Mouse (Mus musculus): ENCODE measurements around the gene Irf6. TPM values are rescaled to one million over a fixed set of nuclear protein-coding genes. Genes with fewer than 3 reads are reported as not detected.
A peak's percentile ranks its signal among the peaks of the same experiment; 100 is the strongest.

Irf6 gene
- total RNA-seq, 1 experiment from 2014 or later, result 2.9 TPM

DNA sequence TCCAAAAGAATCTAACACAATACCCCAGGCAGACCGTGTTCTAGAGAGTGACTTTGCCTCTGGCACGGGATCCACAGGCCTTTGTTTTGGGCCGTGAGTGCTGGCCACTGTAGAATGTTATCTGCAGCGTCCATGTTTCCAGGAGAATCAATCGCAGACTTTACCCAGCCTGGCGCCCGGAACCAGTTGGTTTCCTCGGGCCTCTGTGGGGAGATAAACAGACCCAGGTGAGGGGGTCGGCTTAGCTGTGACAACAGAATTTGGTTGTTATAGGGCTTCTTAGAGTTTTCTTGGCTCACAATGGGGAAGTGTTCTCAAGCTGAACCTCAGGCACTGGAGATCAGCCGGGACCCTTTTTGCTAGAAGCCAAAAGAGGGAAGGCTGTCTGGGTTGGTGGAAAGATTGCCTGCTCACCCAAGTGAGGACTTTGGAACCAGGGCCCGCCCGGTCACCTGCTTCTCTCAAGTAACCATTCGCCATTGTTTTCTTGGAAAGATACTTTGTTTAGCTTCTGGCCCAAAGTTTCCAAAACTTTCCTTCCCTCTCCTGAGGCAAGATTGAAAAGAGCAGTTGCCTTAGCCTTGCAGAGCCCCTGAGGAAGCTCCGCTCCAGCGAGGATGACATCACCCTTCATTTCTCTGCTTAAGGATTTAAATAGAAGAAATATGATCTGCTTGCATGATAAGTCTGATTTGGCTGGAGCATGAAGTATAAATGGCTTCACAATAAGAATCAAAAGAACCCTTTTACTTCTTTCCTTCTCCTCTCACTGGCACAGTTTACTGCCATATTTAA is 3.6 kb downstream of the Irf6 start:
- no peak for DNase-seq

DNA sequence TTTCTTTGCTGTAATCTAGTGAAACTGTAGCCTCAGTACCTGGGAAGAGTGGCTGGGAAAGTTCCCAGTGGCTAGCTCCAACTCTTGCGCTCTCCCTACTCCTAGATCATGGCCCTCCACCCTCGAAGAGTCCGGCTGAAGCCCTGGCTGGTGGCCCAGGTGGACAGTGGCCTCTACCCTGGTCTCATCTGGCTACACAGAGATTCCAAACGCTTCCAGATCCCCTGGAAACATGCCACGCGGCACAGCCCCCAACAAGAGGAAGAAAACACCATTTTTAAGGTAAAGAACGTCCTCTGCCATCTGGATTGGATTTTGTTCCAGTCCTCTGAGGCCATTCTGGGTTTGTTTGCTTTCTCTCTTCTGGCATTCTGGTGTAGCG is 4.2 kb downstream of the Irf6 start:
- DNase-seq, result no peak

DNA sequence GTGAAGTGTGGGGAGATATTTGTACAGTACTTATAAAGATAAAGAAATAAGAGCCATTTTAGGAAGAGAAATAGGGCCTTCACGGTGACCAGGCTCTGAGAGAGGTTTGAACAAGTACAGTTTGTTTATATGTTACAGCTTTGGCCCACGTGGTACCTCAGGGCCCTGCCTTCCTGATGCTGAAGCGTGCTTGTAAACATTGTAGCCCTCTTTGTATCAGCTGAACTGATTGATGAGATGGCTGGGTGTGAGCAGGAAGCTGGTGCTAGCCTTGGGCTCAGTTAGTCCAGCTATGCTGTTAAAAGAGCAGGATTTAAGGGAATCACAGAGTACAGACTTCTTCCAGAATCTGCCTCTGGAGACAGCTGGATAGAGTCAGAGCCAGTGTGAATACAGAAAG is 6.3 kb downstream of the Irf6 start:
- no peak for DNase-seq

DNA sequence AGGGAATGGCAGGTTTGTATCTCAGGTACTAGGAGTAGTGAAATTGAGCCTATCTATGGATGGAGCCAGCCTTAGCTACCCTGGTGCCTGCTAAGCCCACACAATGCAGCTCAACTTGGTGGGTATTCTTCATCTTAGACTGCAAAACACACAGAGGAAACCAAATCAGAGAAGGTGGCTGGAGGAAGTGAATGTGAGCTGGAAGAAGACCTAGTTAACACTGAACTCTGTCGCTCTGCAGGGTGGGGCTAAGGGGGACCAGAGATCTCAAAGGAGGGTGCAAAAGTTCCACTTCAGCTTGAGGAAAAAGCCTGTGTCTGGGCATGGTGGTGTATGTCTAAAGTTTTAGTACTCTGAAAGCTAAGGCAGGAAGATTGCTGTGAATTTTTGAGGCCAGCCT is 6.7 kb downstream of the Irf6 start:
- DNase-seq, result no peak

DNA sequence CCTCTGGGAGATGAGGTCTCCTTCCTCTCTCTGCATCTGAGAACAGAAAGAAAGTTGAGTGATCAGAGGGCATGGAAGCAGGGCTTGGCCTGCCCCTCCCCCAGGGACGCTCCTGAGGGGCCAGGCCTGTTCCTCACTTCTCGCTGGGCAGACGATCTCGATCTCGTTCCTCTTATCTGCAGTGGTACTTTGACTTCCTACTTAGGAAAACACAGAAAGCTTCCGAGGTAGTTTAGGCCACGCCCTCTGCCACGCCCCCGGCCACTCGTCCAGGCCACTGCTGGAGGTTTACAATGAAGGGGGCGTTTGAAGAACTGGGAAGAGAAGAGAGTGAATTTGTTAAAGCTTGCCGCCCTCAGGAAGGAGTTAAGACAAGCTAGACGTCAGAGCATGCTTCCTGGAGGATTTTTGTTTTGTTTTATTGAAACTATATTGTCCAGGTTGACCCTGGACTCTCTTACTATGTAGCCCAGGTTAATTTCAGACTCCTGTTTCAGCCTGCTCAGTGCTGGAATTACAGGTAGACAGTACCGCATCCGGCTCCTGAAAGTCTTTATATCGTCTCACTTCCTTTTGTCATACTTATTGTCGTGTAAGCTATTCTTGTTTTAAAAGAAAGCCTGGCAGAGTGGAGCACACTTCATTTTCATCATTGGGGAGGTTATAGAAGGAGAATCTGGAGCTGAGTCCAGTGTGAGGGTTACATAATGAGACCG is 7.6 kb downstream of the Irf6 start:
- DNase-seq, result peak; percentile 71

DNA sequence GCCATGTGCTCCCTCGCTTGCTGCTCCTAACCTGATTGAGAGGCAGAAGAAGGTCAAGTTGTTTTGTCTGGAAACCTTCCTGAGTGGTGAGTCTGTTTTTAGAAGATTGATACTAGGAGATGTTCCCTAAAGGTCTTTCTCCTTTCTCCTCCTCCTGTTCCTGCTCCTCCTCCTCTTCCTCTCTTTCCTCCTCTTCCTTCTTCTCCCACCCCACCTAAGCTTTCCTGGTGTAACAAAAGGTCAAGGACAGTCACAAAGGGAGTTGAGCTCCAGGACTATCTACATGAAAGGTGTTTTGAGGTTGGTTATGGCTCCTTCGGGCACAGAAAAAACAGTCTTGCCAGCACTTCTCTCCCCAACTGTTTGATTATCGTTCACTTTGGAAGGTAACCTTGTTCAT is 14.8 kb downstream of the Irf6 start, which contains the start of gene A130010J15Rik:
A130010J15Rik (plus strand) TSS at position 301 of the 400 bp plus-strand sequence.
- no peak for DNase-seq

DNA sequence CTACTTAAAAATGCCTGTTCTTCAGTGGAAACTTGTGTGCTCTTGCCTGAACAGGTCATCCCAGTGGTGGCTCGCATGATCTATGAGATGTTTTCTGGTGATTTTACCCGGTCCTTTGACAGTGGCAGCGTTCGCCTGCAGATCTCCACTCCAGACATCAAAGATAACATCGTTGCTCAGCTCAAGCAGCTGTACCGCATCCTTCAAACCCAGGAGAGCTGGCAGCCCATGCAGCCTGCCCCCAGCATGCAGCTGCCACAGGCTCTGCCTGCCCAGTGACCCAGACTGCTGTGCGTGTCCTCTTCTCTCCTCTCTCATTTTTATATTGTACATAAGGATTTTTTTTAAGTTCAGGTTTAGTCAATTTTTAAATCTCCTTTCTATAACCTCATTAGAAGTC is 16.3 kb downstream of the Irf6 start:
- no peak for DNase-seq

DNA sequence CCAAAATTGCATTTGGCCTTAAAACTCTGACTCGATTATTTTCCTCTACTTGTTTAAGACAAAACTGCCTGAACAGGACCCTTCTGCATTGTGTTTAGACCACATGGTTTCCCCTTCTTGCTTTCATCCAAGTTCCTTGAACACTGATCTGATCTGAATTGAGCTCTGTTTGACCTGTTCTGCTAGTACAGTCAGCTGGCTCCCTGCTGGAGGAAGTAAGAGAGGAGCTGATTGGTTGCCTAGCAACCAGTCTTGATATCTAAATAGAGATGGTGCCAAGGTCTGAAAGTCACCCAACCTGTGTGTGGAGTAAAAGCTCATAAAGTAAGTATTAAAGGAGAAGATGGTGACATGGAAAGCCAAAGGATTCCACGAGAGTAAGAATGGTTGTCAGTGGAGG is 16.9 kb downstream of the Irf6 start:
- no peak for DNase-seq

DNA sequence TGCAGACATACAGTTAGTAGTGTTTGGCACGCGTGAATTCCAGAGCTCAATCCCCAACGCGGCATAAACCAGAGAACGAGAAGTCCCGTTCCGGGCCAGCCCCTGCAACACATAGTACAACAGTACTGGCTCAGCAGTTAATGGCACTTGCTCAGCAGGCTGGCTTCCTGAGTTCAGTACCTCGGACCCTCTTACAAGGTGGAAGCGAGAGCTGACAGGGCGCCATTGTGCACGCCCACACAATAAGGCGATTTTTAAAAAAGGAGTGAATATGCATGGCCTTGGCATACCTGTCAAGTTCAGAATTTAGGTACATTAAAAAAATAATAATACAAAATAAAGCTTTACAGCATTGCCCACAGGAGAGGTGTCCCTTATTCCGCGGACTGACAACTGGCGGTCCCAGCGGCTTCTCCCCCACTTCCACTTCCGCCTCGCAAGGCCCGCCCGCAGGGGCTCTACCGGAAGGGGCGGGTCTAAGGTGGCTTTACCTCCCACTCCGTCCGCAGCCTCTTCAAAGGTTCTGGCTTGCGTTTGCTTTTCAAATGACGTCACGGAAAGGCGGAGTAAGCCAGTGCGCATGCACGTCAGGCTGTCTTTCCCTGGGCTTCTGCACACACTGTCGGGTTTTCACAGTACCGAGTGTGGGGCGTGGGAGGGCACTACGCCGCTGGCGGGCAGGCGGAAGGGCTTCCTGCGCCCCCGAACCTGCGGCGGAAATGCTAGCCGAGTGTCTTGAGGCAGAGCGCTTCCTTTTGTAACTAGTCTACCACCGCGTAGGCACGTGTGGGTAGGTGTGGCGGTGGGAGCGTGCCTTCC is 20.3 kb downstream of the Irf6 start:
- DNase-seq, result peak; percentile 97

DNA sequence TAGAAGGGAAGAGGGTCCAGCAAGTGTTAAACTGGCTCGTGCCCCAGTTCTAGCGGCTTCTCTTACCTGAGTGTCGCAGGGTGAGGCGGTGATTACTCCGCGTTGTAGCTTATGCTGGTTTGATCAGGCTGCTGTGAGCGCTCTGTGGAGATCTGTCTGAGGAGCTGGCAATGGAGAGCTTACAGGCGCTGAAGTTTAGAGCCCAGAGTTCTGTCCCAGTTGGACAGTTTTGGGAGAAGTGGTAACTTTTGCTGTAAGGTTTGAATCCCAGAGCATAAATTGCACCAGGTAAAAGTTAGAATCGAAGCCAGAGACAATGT is 20.9 kb downstream of the Irf6 start:
- no peak for DNase-seq

DNA sequence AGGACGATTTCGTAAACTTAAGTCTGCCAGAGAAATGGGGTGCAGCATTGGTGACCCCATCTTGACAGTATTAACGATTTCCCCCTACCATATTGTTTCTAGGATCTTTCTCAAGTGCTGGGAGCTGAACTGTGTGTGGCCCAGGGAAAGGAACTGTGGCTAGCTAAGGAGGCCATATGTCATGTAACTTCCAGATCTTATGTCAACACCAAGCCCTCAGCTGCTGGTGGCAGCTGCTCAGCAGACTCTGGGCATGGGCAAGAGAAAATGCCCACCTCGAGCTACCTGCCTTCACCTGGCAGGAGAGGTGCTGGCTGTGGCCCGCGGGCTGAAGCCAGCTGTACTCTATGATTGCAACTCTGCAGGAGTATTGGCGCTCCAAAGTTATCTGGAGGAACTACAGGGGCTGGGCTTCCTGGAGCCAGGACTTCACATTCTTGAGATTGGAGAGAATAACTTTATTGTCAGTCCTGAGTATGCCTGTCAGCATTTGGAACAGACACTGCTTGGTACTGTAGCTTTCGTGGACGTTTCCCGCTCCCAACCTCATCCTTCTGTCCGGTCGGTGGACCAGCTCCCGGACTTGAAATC is 21.3 kb downstream of the Irf6 start:
- DNase-seq, result no peak

DNA sequence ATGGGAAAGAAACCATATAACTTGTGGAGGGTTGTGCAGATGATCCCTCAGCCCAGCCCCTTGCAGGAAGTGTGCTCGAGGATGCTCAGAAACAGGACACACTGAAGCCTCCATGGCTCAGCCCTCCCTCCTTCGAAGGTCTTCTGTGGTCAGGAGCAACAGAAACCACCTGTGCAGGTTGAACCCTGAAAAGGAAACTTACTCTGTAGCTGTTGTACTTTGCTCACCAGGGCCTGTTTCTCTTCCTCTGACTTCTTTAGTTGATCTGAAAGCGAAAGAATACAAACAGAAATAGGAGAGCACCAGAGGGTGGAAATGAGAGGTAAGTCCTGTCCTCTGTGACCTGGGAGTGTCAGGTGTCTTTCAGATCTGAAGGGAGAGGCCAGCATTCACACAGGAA is 28.2 kb downstream of the Irf6 start:
- DNase-seq, result no peak

DNA sequence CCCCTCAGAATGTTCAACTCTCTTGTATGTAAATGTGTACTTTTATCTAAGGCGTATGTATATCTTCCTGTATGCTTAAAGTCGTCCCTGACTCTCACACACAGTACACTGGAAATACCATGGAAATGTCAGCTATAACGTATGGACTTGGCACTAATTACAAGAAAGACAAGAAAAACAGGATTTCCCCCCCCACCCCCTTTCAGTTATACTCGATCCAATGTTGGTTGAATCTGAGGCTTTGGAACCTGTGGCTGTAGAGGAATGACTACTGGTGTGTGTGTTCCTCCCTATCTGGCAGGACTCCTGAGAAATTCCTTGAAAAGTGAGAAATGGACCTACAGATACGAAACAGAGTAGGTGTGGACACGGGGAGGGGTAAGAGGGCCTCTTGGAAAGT is 35.3 kb downstream of the Irf6 start:
- DNase-seq, result no peak

DNA sequence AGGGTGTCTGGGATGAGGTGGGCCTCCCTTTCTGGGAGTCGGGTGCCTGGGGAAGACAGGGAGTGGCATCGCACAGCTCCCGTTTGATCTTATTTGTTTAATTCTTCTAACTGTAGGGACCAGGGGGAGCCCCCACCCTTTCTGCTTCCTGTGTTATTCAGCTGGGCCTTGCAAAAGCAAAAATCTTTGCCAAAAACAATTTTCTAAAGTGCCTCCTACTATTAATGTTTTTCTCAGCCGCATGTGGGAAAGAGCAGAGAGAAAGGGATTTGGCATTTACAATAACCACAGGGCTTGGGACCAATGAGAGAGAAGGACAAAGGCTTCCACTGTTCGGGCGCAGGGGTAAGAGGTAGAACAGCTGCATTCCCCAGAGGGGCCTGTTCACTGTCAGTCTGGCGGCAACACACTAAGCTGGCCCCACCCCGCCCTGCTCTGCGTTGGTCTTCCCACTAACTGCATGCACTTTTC is 36.3 kb downstream of the Irf6 start:
- peak; percentile 57 for DNase-seq

DNA sequence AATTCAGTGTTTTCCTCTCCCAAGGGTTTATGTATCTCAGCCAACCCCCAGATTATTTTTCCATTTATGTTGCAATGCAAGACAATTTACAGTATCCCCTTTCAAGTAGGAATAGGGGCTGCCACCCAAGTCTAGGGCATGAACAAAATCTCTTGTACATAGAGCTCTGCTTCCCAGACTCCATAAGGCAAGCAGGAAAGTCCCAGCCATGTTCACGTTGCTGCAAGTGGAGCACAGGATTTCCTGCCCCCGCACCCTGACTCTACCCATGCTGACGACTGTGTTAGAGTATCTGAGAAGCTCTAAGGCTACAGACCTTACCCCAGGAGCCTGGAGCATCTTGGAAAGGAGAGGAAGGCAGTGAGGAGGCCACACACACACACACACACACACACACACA is 36.9 kb downstream of the Irf6 start:
- DNase-seq, result no peak

DNA sequence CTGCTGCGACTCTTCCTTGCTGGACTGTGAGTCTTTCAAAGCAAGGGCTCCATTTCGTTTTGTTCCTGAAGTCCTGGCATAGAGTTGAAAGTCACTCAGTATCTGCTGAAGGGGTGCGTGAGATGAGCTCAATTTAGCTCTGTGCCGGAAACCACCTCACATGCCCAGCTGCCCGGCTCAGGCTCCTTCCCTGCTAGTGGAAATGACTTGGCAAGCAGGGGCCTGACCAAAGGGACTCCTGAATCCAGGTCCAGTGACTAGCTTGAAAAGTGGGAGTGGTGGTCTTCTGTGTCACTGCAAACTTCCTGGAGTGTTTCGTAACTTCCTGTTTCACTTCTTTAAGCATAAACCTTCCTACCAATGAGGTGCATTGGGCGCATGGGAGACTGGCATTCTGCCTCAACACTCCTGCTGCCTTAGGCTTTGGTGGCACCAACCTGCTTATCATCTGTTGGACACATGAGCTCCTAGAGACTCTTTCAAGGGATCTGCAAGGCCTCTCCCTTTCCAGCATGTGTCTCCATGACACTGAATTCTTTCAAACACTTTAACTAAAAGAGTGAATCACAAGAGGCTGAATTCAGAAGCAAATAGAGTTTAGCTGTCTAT is 38.9 kb downstream of the Irf6 start:
- no peak for DNase-seq

DNA sequence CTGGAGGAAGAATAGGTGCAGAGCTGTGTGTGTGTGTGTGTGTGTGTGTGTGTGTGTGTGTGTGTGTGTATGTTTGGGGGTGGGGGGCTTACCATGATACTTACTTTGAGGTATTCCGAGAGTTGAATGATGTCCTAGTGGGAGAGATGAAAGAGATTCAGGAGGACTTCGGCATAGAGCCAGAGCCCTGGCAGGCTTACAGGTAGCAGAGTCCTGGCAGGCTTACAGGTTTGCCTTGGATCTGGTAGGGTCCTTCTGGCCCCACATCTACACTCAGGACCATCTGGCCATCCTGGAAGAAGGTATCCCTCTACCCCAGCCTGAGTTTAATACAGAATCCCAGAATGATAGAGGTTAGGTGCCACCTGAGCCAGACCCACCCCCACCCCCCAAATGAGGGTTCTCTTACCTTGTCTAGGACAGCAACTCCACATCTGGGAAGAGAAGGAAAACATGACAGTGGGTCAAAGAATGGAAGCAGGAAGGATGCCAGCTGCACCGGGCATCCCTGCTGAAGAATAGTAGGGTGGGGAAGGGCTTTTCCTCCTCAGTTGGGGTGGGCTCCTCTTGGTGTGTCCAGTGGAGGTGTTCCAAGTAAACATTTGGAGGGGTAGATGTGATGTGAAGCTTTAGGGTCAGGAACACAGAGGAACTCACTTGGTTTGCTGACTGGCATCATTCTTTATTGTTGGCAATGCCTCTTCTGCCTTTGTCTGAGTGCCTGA is 41.7 kb downstream of the Irf6 start:
- no peak for DNase-seq

DNA sequence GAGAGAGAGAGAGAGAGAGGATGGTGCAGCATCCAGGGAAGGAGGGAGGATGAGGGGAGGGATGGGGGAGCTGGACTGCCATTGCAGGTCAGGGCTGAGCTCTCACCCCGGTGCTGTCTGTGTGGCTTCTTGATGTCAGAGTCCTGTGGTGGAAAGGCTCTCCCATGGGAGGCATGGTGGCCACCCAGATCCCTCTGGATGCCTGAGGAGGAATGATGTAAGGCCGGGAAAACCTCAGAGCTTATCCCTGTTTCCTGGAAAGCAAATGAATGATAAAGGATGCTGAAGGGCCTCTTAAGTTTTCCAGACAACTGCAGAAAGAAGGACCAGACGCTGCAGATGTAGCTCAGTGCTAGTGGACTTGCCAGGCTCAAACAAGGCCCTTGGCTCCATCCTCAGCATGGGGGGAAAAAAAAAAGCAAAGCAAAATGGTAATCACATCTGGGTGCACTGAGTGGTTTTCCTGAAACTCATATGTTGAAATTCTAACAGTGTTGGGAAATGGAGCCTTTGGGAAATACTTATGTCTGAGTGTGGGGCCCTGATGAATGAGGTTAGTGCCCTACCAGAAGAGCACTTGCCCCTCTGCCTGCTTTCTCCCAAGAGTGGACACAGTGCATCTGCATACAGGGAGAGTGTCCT is 42.4 kb downstream of the Irf6 start:
- no peak for DNase-seq

DNA sequence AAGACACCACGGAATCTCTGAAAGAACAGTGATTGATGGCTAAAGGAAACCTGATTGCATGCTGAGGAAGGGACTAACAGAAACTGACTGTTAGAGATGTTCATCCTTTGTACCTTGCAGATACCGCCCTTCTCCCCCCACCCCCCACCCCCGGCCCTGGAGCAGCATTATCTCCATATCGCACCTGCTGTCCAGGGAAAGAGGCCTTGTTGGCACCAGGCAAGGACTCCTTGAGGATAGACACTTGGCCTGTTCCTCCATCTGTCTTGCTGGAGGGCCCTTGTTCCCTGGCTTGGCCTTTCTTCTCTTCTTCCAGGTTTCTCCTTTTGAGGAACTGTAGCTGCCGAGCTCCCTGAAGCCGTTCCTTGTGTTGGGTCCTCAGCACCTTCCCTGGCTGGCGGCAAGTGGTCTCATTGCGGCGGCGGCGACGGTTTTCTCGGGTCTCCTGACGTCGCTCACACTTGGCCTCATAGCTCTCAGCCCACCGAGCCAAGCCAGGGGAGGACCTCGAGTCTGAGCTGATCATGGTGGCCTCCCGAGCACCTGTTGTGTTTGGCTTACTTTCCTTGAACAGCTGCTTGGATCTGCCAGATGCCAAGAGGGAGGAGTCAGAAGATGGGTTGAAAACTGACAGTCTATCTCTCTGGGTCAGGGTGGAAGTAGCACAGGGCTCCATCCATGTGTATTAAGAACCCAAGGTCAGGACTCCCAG is 44.7 kb downstream of the Irf6 start:
- DNase-seq, result no peak

DNA sequence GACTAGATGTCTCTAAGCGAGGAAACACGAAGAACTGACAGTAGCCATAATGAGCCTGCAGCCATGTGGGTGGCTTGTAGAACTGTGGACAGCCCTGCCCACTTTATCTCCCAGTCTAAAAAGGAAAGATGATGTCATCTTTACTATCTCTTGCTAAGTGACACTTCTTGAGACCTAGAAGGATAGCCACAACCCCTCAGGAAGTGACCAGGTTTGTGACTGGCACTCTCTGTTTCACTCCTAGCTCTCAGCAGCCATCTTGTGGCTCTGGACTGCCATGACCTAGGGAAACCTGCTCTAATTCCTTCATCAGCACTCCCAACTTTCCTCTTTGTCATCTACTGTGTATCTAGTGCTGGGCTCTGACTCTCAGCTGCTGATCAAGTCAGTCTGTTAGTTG is 45.4 kb downstream of the Irf6 start:
- DNase-seq, result no peak
